Mouse (Mus musculus) C2C12 (cell line): Measurements from ENCODE around the gene Rftn2.

Source experiments
- CEBPB ChIP-seq: IDR thresholded peaks from one replicate; pipeline ENCODE4 v1.6.1; 2011; ENCODE audit warnings: low read depth, mild to moderate bottlenecking, control low read depth, moderate library complexity
- CTCF ChIP-seq: IDR thresholded peaks from one replicate; pipeline ENCODE4 v1.5.1; 2011; ENCODE audit not compliant: control insufficient read depth, insufficient read depth, insufficient read length
- FOSL1 ChIP-seq: IDR thresholded peaks from one replicate; pipeline ENCODE4 v1.8.0; 2011; ENCODE audit warnings: mild to moderate bottlenecking, low read length; ENCODE audit not compliant: poor library complexity, insufficient read depth, severe bottlenecking
- MAX ChIP-seq: IDR thresholded peaks from one replicate; pipeline ENCODE4 v1.6.1; 2011; ENCODE audit warnings: mild to moderate bottlenecking, control low read depth
- MYOD1 ChIP-seq: IDR thresholded peaks from one replicate; pipeline ENCODE4 v1.6.1; 2011; ENCODE audit warnings: low read depth; ENCODE audit not compliant: control insufficient read depth, insufficient read length
- MYOG ChIP-seq: IDR thresholded peaks from one replicate; pipeline ENCODE4 v1.6.1; 2011; ENCODE audit not compliant: control insufficient read depth, insufficient read length; ENCODE audit errors: extremely low read depth
- USF1 ChIP-seq: IDR thresholded peaks from one replicate; pipeline ENCODE4 v1.6.1; 2011; ENCODE audit warnings: low read depth, mild to moderate bottlenecking, control low read depth, moderate library complexity

- TF ChIP-seq CTCF (no peak), FOSL1 (no peak), CEBPB (no peak), MYOG (no peak), MYOD1 (no peak), MAX (no peak), USF1 (no peak)
These were observed 11.3 kb downstream of the Rftn2 start for GRCm38 (mm10) chr1:55215185-55215813.
